Mouse (Mus musculus) liver, embryonic 11.5 days (tissue): ENCODE measurements around the gene Srp9. TPM values are rescaled to one million over a fixed set of nuclear protein-coding genes. Genes with fewer than 3 reads are reported as not detected.
"Not testable (repeated sequence)": the region's sequence is repeated elsewhere in the genome, so short reads cannot be mapped to it uniquely, and the experiment has no call there.

Experiments used
- ATAC-seq: fragments of 200-750 bp; cut with Nextera tagmentation; replicated peaks from 2 replicates; pipeline ENCODE4 v1.8.0; 2017; ENCODE audit warnings: moderate number of reproducible peaks, mild to moderate bottlenecking, moderate TSS enrichment, moderate library complexity; ENCODE audit not compliant: low FRiP score
- DNase-seq: peaks from one replicate; pipeline ENCODE4 v3.0.0-alpha.2; 2017; ENCODE audit warnings: low spot score
- H3K27ac ChIP-seq: fragments of 300-500 bp; sonication (generic); 2 replicates; pipeline ENCODE4 v1.5.1; 2014; ENCODE audit warnings: mild to moderate bottlenecking, low read depth, low read length, control low read depth
- H3K27me3 ChIP-seq: fragments of 300-500 bp; sonication (generic); replicated peaks from 2 replicates; pipeline ENCODE4 v1.6.1; 2014; ENCODE audit warnings: low read length, mixed read lengths; ENCODE audit not compliant: control insufficient read depth, insufficient read depth
- H3K36me3 ChIP-seq: fragments of 300-500 bp; sonication (generic); 2 replicates; pipeline ENCODE4 v1.6.1; 2014; ENCODE audit warnings: mild to moderate bottlenecking, low read length, moderate library complexity, mixed read lengths; ENCODE audit not compliant: control insufficient read depth, insufficient read depth
- H3K4me1 ChIP-seq: fragments of 300-500 bp; sonication (generic); replicated peaks from 2 replicates; pipeline ENCODE4 v1.6.1; 2014; ENCODE audit warnings: low read length, mixed read lengths; ENCODE audit not compliant: control insufficient read depth, insufficient read depth
- H3K4me2 ChIP-seq: fragments of 300-500 bp; sonication (generic); 2 replicates; pipeline ENCODE4 v1.6.1; 2014; ENCODE audit warnings: mild to moderate bottlenecking, control low read depth, moderate library complexity
- H3K4me3 ChIP-seq: fragments of 300-500 bp; sonication (generic); 2 replicates; pipeline ENCODE4 v1.5.1; 2014; ENCODE audit warnings: low read depth, low read length, control low read depth
- H3K9ac ChIP-seq: fragments of 300-500 bp; sonication (generic); 2 replicates; pipeline ENCODE4 v1.6.1; 2014; ENCODE audit warnings: low read depth, low read length, control low read depth
- H3K9me3 ChIP-seq: fragments of 300-500 bp; sonication (generic); 2 replicates; pipeline ENCODE4 v1.6.1; 2016; ENCODE audit warnings: low read length, inconsistent platforms, mixed read lengths; ENCODE audit not compliant: control insufficient read depth
- WGBS: fragments of 180-500 bp; shearing (Covaris S2); extraction: QIAGEN DNeasy Blood & Tissue Kit; methylation state at CpG from one replicate; pipeline ENCODE4 v1.1.7; 2014; 5-methylcytosine and 5-hydroxymethylcytosine counted together
- polyA plus RNA-seq: library from polyadenylated mRNA; unstranded; fragments of >200 nt; fragmentation: Nextera tagmentation; extraction: Ambion mirVana; gene quantifications from 2 replicates; pipeline ENCODE4 v1.2.1, GENCODE M21; 2014

Srp9 gene
- polyA plus RNA-seq, 1 experiment from 2014 or later = 160 TPM

- Histone ChIP-seq H3K9ac (no peak overlapping the region), H3K9me3 (no peaks in the 10 kb centered on the region), H3K27me3 (no peaks in the 10 kb centered on the region), H3K27ac (no peak overlapping the region), H3K4me2 (no peak overlapping the region), H3K36me3 (no peaks in the 10 kb centered on the region), H3K4me1 (no peaks in the 10 kb centered on the region), H3K4me3 (no peak overlapping the region)
- ATAC-seq = no peak
- WGBS = 69% methylated on average over 7 of the region's 7 CpGs
- DNase-seq = no peak
Measured at GRCm38 (mm10) chr1:182148864-182149514, 24.5 kb downstream of the Srp9 start.

GRCm38 (mm10) chr1:182149966-182150365 lies 25.4 kb downstream of the Srp9 start:
- H3K4me3 ChIP-seq = no peak overlapping the region
- no peaks in the 10 kb centered on the region for H3K36me3 ChIP-seq
- H3K9ac ChIP-seq = no peak overlapping the region
- WGBS = 80% methylated on average over 2 of the region's 2 CpGs
- DNase-seq = no peak
- H3K4me1 ChIP-seq = no peaks in the 10 kb centered on the region
- H3K4me2 ChIP-seq = no peak overlapping the region
- H3K27me3 ChIP-seq = no peaks in the 10 kb centered on the region
- no peak overlapping the region for H3K27ac ChIP-seq
- no peaks in the 10 kb centered on the region for H3K9me3 ChIP-seq
- no peak for ATAC-seq

GRCm38 (mm10) chr1:182157734-182158133 lies 33.2 kb downstream of the Srp9 start:
- no peaks in the 10 kb centered on the region for H3K27me3 ChIP-seq
- H3K4me2 ChIP-seq = no peak overlapping the region
- H3K9ac ChIP-seq = no peak overlapping the region
- no peak overlapping the region for H3K27ac ChIP-seq
- no peak for DNase-seq
- H3K4me1 ChIP-seq = no peaks in the 10 kb centered on the region
- WGBS = 60% methylated on average over 4 of the region's 4 CpGs
- H3K9me3 ChIP-seq = no peaks in the 10 kb centered on the region
- no peak overlapping the region for H3K4me3 ChIP-seq
- ATAC-seq = no peak
- no peaks in the 10 kb centered on the region for H3K36me3 ChIP-seq

GRCm38 (mm10) chr1:182159575-182159974 lies 35.0 kb downstream of the Srp9 start:
- Histone ChIP-seq H3K4me1 (no peaks in the 10 kb centered on the region), H3K27ac (no peak overlapping the region), H3K27me3 (no peaks in the 10 kb centered on the region), H3K4me3 (no peak overlapping the region), H3K9ac (no peak overlapping the region), H3K36me3 (no peaks in the 10 kb centered on the region), H3K4me2 (no peak overlapping the region), H3K9me3 (no peaks in the 10 kb centered on the region)
- no peak for DNase-seq
- WGBS = 82% methylated on average over 3 of the region's 3 CpGs
- ATAC-seq = no peak

GRCm38 (mm10) chr1:182162951-182163350 lies 38.4 kb downstream of the Srp9 start:
- no peak overlapping the region for H3K9ac ChIP-seq
- no peaks in the 10 kb centered on the region for H3K27me3 ChIP-seq
- 50% methylated on average over 5 of the region's 5 CpGs for WGBS
- DNase-seq = no peak
- H3K4me1 ChIP-seq = no peaks in the 10 kb centered on the region
- no peaks in the 10 kb centered on the region for H3K9me3 ChIP-seq
- no peak overlapping the region for H3K4me2 ChIP-seq
- no peaks in the 10 kb centered on the region for H3K36me3 ChIP-seq
- no peak overlapping the region for H3K4me3 ChIP-seq
- ATAC-seq = no peak
- no peak overlapping the region for H3K27ac ChIP-seq

GRCm38 (mm10) chr1:182164386-182164785 lies 39.8 kb downstream of the Srp9 start, which contains the start of gene Vmn1r1:
Vmn1r1 (minus strand) TSS chr1:182164486.
- Histone ChIP-seq H3K4me3 (no peak within 1 kb of the TSS), H3K27me3 (no peaks in the 10 kb centered on the region), H3K27ac (no peak within 1 kb of the TSS), H3K4me2 (no peak within 1 kb of the TSS), H3K9me3 (no peaks in the 10 kb centered on the region), H3K9ac (no peak within 1 kb of the TSS), H3K4me1 (no peaks in the 10 kb centered on the region), H3K36me3 (no peaks in the 10 kb centered on the region)
- DNase-seq = no peak
- WGBS = 81% methylated on average over 7 of the region's 7 CpGs
- ATAC-seq = no peak

GRCm38 (mm10) chr1:182170206-182170605 lies 45.7 kb downstream of the Srp9 start:
- H3K9me3 ChIP-seq, H3K27me3 ChIP-seq, H3K36me3 ChIP-seq, H3K4me1 ChIP-seq, H3K4me3 ChIP-seq, H3K4me2 ChIP-seq, DNase-seq, H3K9ac ChIP-seq, ATAC-seq, H3K27ac ChIP-seq: not testable (repeated sequence)
- 81% methylated on average over 6 of the region's 6 CpGs for WGBS

GRCm38 (mm10) chr1:182176985-182177384 lies 52.4 kb downstream of the Srp9 start:
- H3K4me2 ChIP-seq = not testable (repeated sequence)

More at GRCm38 (mm10) chr1:182176985-182177384, 52.4 kb downstream of the Srp9 start:
- not testable (repeated sequence) for H3K36me3 ChIP-seq, H3K9ac ChIP-seq, H3K27me3 ChIP-seq, H3K27ac ChIP-seq, ATAC-seq, H3K4me3 ChIP-seq, DNase-seq, H3K9me3 ChIP-seq, H3K4me1 ChIP-seq
- 91% methylated on average over 19 of the region's 19 CpGs for WGBS
